Mouse (Mus musculus) frontal cortex, adult (tissue): ENCODE data around the gene Hyal2.
"Not testable (repeated sequence)": the region's sequence is repeated elsewhere in the genome, so short reads cannot be mapped to it uniquely, and the experiment has no call there.

Source experiments
- ATAC-seq: cut with Nextera tagmentation; 2 replicates; pipeline ENCODE4 v1.9.2; 2017; ENCODE audit warnings: mild to moderate bottlenecking, moderate library complexity, mixed read lengths; ENCODE audit not compliant: low TSS enrichment

The Hyal2 gene

GRCm38 (mm10) chr9:107568331-107569261, 851 bp downstream of the Hyal2 start:
- peak; percentile 77 for ATAC-seq

- ATAC-seq = 0 out of 2 replicates have a peak, but pooled peaks have one; percentile 1
Measured at GRCm38 (mm10) chr9:107569270-107569669, 1.5 kb downstream of the Hyal2 start.

- ATAC-seq = no peak
Measured at GRCm38 (mm10) chr9:107570016-107570415, 2.3 kb downstream of the Hyal2 start.

GRCm38 (mm10) chr9:107570845-107571244, 3.1 kb downstream of the Hyal2 start:
- no peak for ATAC-seq

- no peak for ATAC-seq
Measured at GRCm38 (mm10) chr9:107571534-107572326, 4.0 kb downstream of the Hyal2 start.

- ATAC-seq = no peak
Measured at GRCm38 (mm10) chr9:107572327-107572662, 4.5 kb downstream of the Hyal2 start.

GRCm38 (mm10) chr9:107573774-107574173, 6.0 kb downstream of the Hyal2 start:
- not testable (repeated sequence) for ATAC-seq

- no peak for ATAC-seq
Measured at GRCm38 (mm10) chr9:107575579-107576356, 8.0 kb downstream of the Hyal2 start.

- ATAC-seq = no peak
Measured at GRCm38 (mm10) chr9:107576357-107577107, 8.8 kb downstream of the Hyal2 start, which contains the start of gene Hyal1. Gene Hyal1, plus strand, starts transcription at chr9:107576927.

- no peak for ATAC-seq
Measured at GRCm38 (mm10) chr9:107577871-107578270, 10.1 kb downstream of the Hyal2 start.

- no peak for ATAC-seq
Measured at GRCm38 (mm10) chr9:107578587-107578986, 10.8 kb downstream of the Hyal2 start, which contains the start of gene Naa80. Gene Naa80, plus strand, starts transcription at chr9:107578887.

- ATAC-seq = no peak
Measured at GRCm38 (mm10) chr9:107579023-107579900, 11.5 kb downstream of the Hyal2 start.

- ATAC-seq = peak; percentile 91
Measured at GRCm38 (mm10) chr9:107580501-107581317, 13.0 kb downstream of the Hyal2 start, which contains the start of gene Hyal3. Gene Hyal3, plus strand, starts transcription at chr9:107580818.

GRCm38 (mm10) chr9:107581584-107581983, 13.8 kb downstream of the Hyal2 start:
- ATAC-seq = no peak

GRCm38 (mm10) chr9:107582509-107583062, 14.8 kb downstream of the Hyal2 start:
- no peak for ATAC-seq

- ATAC-seq = no peak
Measured at GRCm38 (mm10) chr9:107583174-107583573, 15.4 kb downstream of the Hyal2 start.

GRCm38 (mm10) chr9:107586504-107586903, 18.8 kb downstream of the Hyal2 start:
- no peak for ATAC-seq

- peak; percentile 95 for ATAC-seq
Measured at GRCm38 (mm10) chr9:107586974-107587832, 19.5 kb downstream of the Hyal2 start, which contains the start of gene Ifrd2. Gene Ifrd2, plus strand, starts transcription at chr9:107587642.
